Mouse (Mus musculus): Measurements from ENCODE around the gene Dcps.

The Dcps gene

DNA sequence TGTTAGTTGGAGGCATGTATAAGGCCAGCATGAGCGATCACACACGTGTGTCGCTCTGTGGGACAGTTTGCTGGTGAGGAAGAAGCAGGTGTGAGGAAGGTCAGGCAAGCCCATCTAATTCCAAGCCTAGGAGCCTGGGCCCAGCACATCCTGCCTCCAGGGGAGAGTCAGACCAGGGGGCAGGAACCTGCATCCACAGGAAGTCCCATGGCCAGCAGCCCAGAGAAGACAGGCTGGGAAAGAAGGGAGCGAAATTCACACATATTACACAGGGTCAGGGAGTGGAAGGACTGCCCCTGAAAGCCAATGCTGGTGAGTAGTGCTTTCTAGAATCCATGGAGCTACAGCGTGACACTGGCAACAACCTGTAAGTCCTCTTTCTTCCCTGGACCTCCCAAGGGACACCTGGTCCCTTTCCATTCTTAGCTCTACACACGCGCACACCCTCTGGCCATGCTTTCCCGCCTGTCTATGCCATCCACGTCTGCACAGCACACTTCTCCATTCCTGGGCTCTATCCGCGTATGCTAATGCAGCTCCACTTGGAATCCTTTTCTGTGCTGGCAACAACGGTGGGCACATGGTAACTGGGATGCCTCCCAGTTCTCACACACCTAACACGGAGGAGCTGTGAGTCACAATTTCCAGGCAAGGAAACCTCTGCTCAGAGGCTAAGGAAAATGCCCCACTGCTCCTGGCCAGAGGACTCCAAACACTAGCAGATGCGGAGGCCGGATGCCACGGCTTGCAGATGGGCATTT is 44.0 kb downstream of the Dcps start:
- DNase-seq (ENCODE audit: low read depth, low spot score), result no peak

DNA sequence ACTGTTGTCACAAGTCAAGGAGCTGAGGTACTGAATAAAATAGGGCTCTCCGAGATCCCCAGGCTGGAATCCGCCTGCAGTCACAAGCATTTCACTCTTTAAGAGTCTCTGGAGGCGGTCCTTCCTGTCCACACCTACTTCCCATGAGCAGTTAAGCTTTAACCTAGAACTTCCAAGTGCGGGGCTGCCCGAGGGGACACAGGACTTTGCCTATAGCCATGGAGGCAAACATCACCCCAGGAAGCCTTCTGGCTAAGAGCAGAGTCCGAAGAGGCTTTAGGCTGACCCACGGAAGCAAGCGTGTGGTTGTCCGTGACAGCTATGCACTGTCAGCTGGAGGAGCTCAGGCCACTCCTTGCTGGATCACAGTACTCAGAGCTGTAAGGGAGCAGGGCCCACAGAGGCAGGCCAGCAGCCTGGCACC is 46.9 kb downstream of the Dcps start:
- DNase-seq (ENCODE audit: low read depth, low spot score), result no peak

DNA sequence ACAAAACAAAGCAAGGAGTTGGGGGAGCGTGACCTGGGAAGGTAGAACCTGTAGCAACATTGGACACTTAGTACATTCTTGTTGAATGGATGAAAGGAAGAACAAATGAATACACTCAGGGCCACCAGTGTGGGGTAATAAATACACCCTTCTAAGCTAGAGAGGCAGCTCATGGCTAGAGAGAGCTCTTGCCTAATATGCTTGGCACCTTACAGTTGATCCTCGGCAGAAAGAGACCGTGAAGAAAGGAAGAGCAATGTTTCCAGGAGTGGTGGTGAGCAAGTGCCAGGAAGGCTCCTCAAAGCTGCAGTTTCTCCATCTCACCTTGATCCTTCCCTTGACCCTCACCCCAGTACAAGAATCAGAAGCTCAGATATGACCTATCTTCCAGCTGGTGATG is 47.3 kb downstream of the Dcps start:
- no peak for DNase-seq (ENCODE audit: low read depth, low spot score)

DNA sequence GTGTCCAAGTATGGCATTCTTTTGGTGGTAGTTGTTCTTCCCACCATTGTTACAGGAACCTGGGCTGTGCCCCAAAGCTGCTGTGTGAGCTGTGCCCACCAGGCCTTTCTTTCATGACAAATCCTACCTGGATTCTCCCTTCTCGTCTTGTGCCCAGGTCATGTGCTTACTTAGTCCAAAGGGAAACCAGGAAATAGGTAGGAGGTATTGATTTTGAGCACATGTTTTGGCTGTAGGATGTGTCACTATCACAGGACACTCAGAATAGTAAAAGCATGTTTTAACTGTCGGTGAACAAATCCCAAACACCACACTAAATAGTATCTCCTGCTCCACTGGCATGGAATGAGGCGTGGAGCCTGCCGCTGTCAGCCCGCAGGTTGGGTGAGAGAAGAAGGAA is 48.3 kb downstream of the Dcps start:
- no peak for DNase-seq (ENCODE audit: low read depth, low spot score)

DNA sequence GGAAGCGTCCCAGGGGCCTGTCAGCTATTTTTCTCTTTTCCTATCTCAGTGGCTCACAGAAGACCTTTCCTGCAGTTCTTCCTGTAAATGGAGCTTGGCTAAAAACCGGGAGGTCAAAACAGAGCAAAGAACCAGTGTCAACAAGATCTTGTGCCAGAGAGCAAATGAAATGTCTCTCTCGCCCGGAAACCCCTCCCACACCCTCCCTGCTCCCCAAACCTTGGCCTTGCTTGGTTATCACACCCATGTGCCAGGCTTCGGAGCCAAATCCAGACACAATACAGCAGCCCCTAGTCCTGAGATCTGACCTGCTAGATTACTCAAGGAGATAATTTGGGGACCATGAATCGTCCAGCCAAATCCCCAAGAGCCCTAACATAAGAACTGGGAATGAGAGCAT is 48.7 kb downstream of the Dcps start:
- DNase-seq (ENCODE audit: low read depth, low spot score), result no peak

DNA sequence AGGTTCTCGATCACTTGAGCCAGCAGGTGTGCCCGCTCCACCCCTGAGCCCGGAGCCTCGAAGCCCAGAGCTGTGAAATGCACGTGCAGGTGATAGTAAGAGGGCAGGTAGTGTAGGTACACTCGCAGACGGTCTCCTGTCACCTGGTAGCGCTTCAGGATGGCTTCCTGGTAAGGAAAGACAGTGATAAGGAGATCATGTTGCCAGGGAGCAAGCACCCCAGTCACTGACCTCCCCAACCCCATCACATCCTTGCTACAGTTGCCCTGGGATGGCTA is 51.2 kb downstream of the Dcps start:
- DNase-seq (ENCODE audit: low read depth, low spot score), result no peak

DNA sequence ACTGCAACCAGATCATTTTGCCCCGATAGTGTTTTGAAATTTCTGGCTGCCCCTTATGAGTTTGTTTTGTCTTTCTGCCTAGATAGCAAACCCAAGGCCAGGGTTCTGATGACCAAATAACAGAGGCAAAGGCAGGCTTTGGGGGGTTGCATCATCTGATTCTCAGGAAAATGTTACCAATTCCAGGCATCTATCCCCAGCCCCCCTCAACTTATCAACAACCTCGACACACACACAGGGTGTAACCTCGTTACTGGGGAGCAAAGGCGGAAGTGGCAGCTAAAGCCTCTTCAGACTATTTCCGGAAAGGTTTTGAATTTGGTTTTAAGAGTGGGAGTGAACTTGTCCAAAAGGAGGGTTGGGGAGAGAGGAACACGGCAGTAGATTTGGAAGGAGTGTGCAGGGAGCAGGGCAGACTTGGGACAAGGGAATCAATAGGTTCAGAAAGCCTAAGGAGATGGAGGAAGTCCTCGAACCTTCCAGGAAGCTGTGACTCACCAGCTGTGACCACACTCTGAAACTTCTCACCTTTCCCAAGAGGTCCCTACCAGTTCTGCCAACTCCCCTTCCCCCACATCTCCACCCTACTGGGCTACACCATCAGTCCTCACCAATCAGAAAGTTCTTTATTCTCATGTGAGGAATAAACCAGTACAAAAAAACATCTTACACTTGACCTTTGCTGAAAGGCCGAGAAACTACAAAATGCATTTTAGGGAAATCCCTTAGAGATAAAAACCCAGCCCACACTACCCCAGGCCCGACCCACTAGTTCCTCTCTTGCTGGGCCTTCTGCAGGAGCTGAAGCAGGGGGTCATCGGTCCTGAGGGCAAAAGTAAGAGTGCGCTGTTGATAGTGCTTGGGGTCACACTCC is 51.8 kb downstream of the Dcps start:
- DNase-seq (ENCODE audit: low read depth, low spot score), result peak; percentile 71

DNA sequence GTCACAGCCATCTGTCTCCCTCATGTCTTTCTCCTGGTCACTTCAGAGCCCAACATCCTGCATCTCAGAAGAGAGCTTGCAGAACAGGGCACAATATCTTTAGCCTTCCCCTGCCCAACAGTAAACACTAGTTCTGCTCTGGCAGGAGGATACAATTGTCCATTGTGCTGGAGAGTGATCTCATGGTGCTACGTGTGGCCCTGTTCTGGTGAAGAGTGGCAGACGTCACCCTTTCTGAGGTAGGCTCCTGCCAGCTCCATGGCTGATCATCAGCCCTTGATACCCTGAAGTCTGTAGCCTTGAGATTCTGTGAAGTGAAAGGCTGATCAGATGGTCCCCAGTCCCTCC is 52.4 kb downstream of the Dcps start:
- peak; percentile 29 for DNase-seq (ENCODE audit: low read depth, low spot score)

DNA sequence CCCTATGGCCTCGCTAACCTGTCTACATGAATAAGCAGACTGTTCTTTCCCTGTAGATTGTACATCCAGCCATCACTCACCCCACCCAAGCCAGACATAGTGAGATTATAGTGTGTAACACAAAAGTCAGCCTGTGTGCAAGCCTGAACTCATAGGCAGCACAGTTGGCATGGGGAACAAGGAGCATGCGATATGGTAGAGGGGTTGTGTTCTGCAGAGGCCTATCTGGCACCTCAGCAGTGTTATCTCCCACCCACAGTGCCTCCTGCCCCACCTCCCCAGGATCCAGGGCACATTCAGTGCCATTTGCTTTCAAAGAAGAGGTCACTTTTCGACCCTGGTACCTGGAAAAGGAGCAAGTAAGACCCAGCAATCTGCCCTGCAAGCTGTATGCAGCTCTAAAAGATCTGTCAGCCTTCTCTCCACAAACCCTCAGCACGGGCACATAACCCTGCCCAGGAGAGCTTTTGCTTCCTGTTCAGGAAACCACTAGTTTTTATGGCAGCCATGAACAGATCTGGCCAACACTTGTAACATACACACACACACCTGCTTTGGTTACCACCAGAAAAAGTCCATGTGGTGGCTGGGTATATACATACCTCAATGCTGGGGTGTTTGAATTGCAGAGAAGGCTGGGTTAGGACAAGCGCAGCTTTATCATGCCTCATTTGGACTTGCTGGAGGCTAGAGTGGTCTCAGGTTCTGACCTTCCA is 53.2 kb downstream of the Dcps start:
- DNase-seq (ENCODE audit: low read depth, low spot score), result peak; percentile 76

DNA sequence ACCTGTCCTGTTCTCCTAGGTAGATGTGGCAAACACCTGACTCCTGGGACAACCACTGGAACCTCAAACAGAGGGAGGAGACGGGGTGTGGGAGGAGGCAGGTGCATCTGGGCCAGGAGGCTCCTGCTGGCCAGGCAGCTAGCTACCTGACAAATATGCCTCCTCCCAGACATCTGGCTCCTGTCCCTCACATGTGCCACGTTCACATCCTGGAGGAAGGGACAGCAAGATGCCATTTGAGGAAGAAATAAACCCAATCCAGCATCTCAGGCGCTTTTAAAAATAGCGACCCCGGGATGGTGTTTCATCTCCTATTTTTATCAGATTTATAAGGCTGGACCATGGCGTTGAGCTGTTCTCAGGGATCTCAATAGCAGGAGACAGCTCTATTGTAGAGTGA is 56.7 kb downstream of the Dcps start, which contains the start of gene St3gal4:
Gene St3gal4 (minus strand): TSS at position 101 of the 400 bp plus-strand sequence.
- DNase-seq (ENCODE audit: low read depth, low spot score), result peak; percentile 43

DNA sequence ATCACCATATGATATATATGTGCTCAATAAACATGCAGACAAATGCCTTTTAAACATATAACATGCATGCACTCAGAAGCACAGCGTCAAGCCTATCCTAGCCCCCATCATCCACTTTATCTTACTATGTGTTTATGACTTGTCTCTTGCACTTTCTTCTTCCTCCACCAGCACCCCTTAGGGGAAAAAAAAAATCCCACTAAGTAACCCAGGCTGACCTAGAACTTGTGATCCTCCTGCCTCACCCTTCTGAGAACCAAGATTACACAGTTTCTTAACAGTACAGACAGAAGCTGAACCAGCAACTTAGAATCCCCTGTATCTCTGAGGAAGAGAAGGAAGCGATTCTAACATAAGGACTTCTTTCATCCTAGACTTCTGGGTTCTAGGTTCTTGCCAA is 57.3 kb downstream of the Dcps start:
- DNase-seq (ENCODE audit: low read depth, low spot score), result no peak

DNA sequence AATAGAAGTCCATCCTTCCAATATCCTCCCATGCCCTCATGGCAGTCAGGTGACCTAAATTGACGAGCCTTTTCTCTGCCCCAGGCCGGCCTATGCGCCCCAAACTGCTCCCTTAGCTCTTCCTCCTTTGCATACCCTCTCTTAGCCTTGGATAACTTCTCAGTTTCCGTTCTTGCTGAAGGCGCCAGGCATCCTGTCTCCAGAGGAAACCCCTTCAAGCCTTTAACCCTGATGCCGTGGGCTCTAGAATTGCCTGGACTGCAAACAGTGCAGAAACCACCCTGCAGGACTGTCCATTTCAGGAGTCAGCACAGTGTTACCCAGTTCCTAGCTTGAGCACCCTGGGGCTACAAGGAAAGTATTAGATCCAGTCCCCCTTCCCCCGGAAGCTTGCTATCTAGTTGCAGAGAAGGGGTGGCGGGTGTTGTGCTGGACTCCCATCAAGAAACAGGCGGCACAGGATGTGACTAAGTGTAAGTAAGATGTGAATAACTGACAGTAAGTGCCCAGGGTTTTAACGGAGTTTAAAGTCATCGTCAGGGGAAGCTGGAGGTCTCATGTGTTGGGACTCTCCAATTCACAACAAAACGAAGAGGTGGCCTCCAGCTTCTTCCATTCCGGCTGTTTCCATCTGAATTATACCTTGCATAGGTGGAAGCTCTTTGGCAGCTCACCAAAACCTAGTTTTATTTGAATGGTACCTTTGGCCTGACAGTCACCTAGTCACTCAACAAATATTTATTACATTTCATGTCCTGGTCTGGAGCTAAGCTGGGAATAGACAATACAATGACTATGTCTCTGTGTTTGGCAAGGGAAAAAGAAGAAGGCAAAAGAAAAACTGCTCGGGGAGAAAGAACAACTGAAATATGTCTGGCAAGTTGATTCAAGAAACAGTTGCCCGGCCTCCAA is 58.2 kb downstream of the Dcps start:
- DNase-seq (ENCODE audit: low read depth, low spot score), result peak; percentile 54

DNA sequence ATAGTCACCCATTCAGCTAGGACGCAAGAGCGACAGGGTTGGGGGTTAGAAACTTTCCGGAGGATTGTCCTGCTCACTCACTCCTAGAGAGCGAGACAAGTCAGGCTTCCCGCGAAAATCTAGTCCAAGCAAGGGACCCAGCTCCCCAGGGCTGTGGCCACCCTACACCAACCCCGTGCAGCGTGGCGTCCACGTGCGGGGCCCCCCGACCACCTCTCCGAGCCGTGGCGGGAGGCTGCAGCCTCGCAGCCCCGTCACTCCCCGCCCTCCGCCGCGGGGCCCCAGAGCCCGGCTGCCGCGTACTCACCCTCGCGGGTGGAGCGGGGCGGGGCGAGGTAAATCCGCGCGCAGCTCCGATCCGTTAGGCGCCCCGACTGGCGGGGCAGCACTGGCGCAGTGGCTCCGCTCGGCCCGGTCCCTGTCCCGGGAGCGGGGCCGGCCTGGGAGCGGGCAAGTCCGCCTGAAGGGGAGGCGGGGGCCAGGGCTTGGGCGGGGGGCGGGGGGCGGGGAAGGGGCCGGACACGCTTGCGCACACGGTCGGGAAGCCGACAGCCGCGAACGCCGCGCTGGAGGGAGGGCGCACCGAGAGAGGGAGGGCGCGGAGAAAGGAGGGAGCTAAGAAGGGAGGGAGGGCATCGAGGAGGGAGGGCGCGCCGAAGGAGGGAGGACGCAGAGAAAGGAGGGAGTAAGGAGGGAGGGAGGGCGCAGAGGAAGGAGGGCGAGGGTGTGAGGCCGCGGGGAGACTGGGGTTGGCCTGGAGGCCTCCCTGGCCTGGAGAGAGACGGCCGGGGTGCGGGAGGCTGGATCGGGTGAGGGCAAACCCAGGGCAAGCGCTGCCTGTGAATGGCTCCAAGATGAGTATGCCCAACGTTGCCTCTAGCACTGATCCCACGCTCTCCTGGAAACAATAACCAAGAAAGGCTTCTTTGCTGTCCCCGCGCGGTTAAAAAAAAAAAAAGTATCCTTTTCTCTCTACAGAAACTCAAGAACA is 59.2 kb downstream of the Dcps start:
- DNase-seq (ENCODE audit: low read depth, low spot score), result peak; percentile 78

DNA sequence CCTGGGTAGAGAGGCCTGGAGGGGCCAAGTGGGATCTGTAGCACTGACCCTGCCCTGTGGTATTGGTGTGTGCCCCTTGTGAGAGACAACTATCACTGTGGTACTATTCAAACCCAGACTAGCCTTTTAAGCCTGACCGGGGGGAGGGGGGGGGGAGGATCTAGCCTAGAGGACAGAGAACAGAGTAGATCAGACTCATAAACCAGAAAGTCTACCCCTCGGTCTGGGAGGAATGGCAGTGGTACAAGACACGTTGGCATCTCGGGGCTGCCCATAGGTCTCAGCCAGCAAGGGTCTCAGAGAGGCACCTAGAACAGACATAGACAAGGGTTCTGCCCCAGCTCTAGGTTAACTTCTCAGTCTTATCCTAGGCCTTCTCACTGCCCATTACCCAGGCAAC is 60.1 kb downstream of the Dcps start:
- no peak for DNase-seq (ENCODE audit: low read depth, low spot score)

DNA sequence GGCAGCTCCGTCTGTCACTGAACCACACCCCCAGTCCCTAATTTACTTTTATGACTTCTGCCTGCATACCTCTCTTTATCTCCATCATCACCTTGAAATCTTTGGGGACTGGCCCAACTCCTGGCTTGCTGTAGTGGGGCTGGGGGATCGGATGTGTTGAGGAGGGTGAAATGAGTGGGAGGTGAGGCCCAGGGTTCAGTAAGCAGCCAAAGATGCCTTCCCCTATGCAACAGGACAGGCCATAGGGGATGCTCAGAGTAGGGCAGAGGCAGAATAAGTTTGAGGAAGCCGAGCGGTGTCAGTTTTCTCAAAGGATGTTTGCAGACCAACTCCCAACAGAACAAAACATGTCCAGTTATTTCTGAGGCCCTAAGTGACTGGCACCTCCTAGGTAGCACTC is 60.6 kb downstream of the Dcps start:
- DNase-seq (ENCODE audit: low read depth, low spot score), result no peak

DNA sequence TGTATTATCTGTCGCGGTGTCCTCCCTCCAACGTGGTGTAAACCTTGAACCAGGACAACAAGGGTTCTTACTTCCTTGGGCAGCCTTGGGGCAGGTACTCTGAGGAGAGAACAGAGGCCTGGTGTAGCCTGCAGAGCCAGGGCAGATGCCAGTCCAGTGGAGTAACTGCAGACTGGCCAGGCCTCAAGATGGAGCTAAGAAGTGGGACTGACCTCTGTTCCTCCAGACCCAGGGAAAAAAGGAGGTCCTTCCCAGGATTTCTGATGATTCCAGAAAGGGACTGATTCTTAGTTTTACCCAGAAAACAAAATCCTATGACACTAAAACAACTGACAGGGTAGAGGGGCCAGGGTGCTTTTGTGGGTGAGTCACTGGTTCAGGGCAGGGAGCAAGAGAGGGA is 61.6 kb downstream of the Dcps start:
- no peak for DNase-seq (ENCODE audit: low read depth, low spot score)

DNA sequence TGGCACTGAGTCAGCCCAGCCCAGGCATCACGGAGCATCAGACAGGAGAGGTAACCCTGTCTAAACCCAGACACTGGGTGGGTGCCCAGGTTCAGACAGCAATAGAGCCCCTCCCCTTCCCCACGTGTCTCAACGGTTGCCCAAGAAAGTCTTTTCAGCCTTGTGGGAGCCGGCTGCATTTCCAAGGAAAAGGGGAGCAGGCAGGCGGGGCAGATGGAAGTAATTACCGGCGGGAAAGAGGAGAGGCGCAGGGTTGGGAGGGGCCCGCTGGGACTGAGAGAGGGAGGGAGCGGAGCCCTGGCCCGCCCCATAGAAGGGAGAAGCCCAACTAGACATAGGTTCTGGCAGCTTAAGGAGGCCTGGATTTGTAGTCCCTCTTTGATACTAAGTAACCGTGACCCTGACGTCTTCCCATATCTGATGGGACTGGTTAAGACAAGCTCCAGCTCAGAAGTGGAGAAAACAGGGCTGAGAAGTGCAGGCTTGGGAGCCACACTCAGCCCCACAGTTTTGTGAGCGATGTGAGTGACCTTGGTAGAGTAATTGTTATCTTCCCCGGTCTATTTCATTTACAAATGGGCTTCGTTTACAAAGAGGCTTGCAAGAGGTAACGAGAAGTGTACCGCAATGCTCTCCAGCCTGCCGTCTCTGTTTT is 63.8 kb downstream of the Dcps start:
- DNase-seq (ENCODE audit: low read depth, low spot score), result no peak

DNA sequence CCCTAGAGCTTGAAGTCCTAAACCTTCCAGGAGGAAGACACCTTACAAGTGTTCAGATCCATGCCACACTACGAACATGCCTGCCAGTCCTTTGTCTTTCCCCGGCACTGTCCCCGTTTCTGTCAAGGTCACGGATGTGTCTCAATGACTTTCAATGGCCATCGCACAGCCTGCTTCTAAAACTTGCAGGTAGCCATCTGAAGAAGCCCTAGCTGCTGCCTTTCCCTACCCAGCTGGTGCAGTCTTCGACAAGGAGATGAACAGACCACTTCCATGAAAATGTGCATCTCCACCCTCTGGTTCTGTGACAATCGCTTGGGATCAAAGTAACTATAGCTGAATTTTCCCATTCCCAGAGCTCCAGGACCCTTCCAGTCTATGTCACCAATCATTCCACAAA is 64.4 kb downstream of the Dcps start:
- no peak for DNase-seq (ENCODE audit: low read depth, low spot score)

DNA sequence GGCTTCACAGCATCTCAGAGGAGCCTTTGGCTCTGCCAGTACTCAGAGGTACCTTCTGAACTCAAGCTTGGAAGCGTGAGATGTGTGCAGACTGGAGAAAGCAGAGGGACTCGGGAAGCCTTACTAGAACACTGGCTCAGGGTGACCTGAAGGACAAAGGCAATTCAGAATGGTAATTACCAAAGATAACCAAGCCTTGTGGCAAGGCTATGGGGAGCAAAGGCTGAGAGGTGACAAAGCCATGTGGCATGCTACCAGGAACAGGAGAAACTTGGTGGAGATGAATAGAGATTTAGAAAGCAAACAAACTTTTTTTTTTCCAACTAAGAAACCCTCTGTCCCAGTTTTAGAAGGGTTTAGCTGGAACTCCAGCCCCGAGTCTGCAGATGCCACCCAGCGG is 65.3 kb downstream of the Dcps start:
- DNase-seq (ENCODE audit: low read depth, low spot score), result no peak

DNA sequence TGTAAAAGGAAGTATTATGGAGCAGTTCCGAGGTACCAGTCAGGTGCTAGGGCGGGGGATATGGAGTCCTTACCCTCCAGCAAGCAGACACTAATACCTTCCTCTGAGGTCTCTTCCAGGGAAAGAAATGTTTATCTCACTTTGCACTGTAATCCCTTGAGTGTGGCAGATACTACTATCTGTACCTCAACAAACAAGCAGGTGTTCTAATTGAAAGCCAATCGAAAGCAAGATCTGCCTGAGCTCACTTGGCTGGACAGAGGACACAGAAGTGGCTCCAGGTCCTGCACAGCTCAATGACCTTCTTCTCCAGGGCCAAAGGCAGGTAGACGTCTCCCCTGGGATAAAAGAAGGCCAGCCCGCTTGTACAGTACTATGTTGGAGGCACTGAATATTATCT is 65.8 kb downstream of the Dcps start:
- DNase-seq (ENCODE audit: low read depth, low spot score), result no peak
